Mouse (Mus musculus): ENCODE measurements at regions not wholly inside any gene's neighbourhood (a gene's known extent, or its start where the extent isn't known, plus 50 kb on each side); places are given as distances from the start of the nearest gene placed in this dataset.
A peak's percentile ranks its signal among the peaks of the same experiment; 100 is the strongest.

- DNase-seq (ENCODE audit: low spot score in 2 of 2), result no peak
These were observed 285.1 kb upstream of the Zmiz1 start for GRCm38 (mm10) chr14:25173873-25174272.

- no peak for DNase-seq (ENCODE audit: low spot score in 2 of 2)
These were observed 284.6 kb upstream of the Zmiz1 start for GRCm38 (mm10) chr14:25174402-25174801.

- no peak for DNase-seq (ENCODE audit: low spot score in 2 of 2)
These were observed 282.8 kb upstream of the Zmiz1 start for GRCm38 (mm10) chr14:25176206-25176605.

GRCm38 (mm10) chr14:25180126-25180525, 278.9 kb upstream of the Zmiz1 start:
- DNase-seq (ENCODE audit: low spot score in 2 of 2), result no peak

- DNase-seq (ENCODE audit: low spot score in 2 of 2), result no peak
These were observed 277.6 kb upstream of the Zmiz1 start for GRCm38 (mm10) chr14:25181406-25181805.

- DNase-seq (ENCODE audit: low spot score in 2 of 2), result no peak
These were observed 274.9 kb upstream of the Zmiz1 start for GRCm38 (mm10) chr14:25184042-25184441.

GRCm38 (mm10) chr14:25184875-25185274, 274.1 kb upstream of the Zmiz1 start:
- no peak for DNase-seq (ENCODE audit: low spot score in 2 of 2)

GRCm38 (mm10) chr14:25185556-25185958, 273.4 kb upstream of the Zmiz1 start:
- DNase-seq (ENCODE audit: low spot score in 2 of 2), result no peak

GRCm38 (mm10) chr14:25185959-25186771, 272.8 kb upstream of the Zmiz1 start:
- DNase-seq (ENCODE audit: low spot score in 2 of 2), result peak in 1 of 2 experiments; percentile 31

GRCm38 (mm10) chr14:25187715-25188114, 271.3 kb upstream of the Zmiz1 start:
- peak in 1 of 2 experiments; percentile 26 for DNase-seq (ENCODE audit: low spot score in 2 of 2)

GRCm38 (mm10) chr14:25189256-25189655, 269.7 kb upstream of the Zmiz1 start:
- DNase-seq (ENCODE audit: low spot score in 2 of 2), result no peak

GRCm38 (mm10) chr14:25190680-25191270, 268.2 kb upstream of the Zmiz1 start:
- DNase-seq (ENCODE audit: low spot score in 2 of 2), result no peak

GRCm38 (mm10) chr14:25196820-25197219, 262.2 kb upstream of the Zmiz1 start:
- no peak for DNase-seq (ENCODE audit: low spot score in 2 of 2)

GRCm38 (mm10) chr14:25199900-25200299, 259.1 kb upstream of the Zmiz1 start:
- DNase-seq (ENCODE audit: low spot score in 2 of 2), result no peak

- DNase-seq (ENCODE audit: low spot score in 2 of 2), result no peak
These were observed 258.3 kb upstream of the Zmiz1 start for GRCm38 (mm10) chr14:25200656-25201179.

- no peak for DNase-seq (ENCODE audit: low spot score in 2 of 2)
These were observed 256.7 kb upstream of the Zmiz1 start for GRCm38 (mm10) chr14:25202312-25202711.

- DNase-seq (ENCODE audit: low spot score in 2 of 2), result no peak
These were observed 254.9 kb upstream of the Zmiz1 start for GRCm38 (mm10) chr14:25204091-25204490.

- DNase-seq (ENCODE audit: low spot score in 2 of 2), result no peak
These were observed 252.1 kb upstream of the Zmiz1 start for GRCm38 (mm10) chr14:25206855-25207254.

GRCm38 (mm10) chr14:25207422-25207821, 251.6 kb upstream of the Zmiz1 start:
- DNase-seq (ENCODE audit: low spot score in 2 of 2), result no peak

GRCm38 (mm10) chr14:25208221-25209056, 250.5 kb upstream of the Zmiz1 start:
- no peak for DNase-seq (ENCODE audit: low spot score in 2 of 2)

- DNase-seq (ENCODE audit: low spot score in 2 of 2), result no peak
These were observed 245.9 kb upstream of the Zmiz1 start for GRCm38 (mm10) chr14:25213056-25213455.

GRCm38 (mm10) chr14:25223091-25223490, 235.9 kb upstream of the Zmiz1 start:
- no peak for DNase-seq (ENCODE audit: low spot score in 2 of 2)

Data from frontal cortex, postnatal 25 days (tissue).